Mouse (Mus musculus) intestine, postnatal 0 days (tissue): ENCODE data around the gene Spast. TPM values are rescaled to one million over a fixed set of nuclear protein-coding genes. Genes with fewer than 3 reads are reported as not detected.
"Not testable (repeated sequence)": the region's sequence is repeated elsewhere in the genome, so short reads cannot be mapped to it uniquely, and the experiment has no call there.

Experiments used
- ATAC-seq: fragments of 200-750 bp; cut with Nextera tagmentation; 2 replicates; pipeline ENCODE4 v1.8.0; 2017; ENCODE audit warnings: mild to moderate bottlenecking, moderate TSS enrichment, moderate library complexity
- H3K27ac ChIP-seq: fragments of 300-500 bp; sonication (generic); 2 replicates; pipeline ENCODE4 v1.5.1; 2014; ENCODE audit warnings: mild to moderate bottlenecking, low read depth, low read length, moderate library complexity
- H3K27me3 ChIP-seq: fragments of 300-500 bp; sonication (generic); replicated peaks from 2 replicates; pipeline ENCODE4 v1.6.1; 2014; ENCODE audit warnings: low read length, mixed read lengths; ENCODE audit not compliant: control insufficient read depth, insufficient read depth
- H3K36me3 ChIP-seq: fragments of 300-500 bp; sonication (generic); 2 replicates; pipeline ENCODE4 v1.6.1; 2014; ENCODE audit warnings: mild to moderate bottlenecking, moderate library complexity; ENCODE audit not compliant: control insufficient read depth, insufficient read depth
- H3K4me1 ChIP-seq: fragments of 300-500 bp; sonication (generic); replicated peaks from 2 replicates; pipeline ENCODE4 v1.6.1; 2014; ENCODE audit warnings: antibody characterized with exemption, low read length, mixed read lengths; ENCODE audit not compliant: control insufficient read depth, insufficient read depth
- H3K4me2 ChIP-seq: fragments of 300-500 bp; sonication (generic); replicated peaks from 2 replicates; pipeline ENCODE4 v1.6.1; 2014; ENCODE audit warnings: low read depth, mild to moderate bottlenecking, moderate library complexity
- H3K4me3 ChIP-seq: fragments of 300-500 bp; sonication (generic); 2 replicates; pipeline ENCODE4 v1.5.1; 2014; ENCODE audit warnings: low read depth, low read length
- H3K9ac ChIP-seq: fragments of 300-500 bp; sonication (generic); 2 replicates; pipeline ENCODE4 v1.6.1; 2014; ENCODE audit warnings: mild to moderate bottlenecking, low read depth, low read length
- H3K9me3 ChIP-seq: fragments of 300-500 bp; sonication (generic); 2 replicates; pipeline ENCODE4 v1.6.1; 2016; ENCODE audit warnings: mixed run types; ENCODE audit not compliant: control insufficient read depth
- CTCF ChIP-seq: sonication (generic); IDR thresholded peaks from 2 replicates; pipeline ENCODE4 v1.5.1; 2016; ENCODE audit warnings: low read depth, mild to moderate bottlenecking, control low read depth, antibody characterized with exemption, moderate library complexity
- WGBS: fragments of 180-500 bp; shearing (Covaris S2); extraction: QIAGEN DNeasy Blood & Tissue Kit; methylation state at CpG from one replicate; pipeline ENCODE4 v1.1.7; 2014; 5-methylcytosine and 5-hydroxymethylcytosine counted together
- polyA plus RNA-seq: library from polyadenylated mRNA; unstranded; fragments of >200 nt; fragmentation: Nextera tagmentation; extraction: Ambion mirVana; gene quantifications from 2 replicates; pipeline ENCODE4 v1.2.1, GENCODE M21; 2015

Spast gene
- polyA plus RNA-seq, 1 experiment from 2014 or later, result 10.5 TPM

DNA sequence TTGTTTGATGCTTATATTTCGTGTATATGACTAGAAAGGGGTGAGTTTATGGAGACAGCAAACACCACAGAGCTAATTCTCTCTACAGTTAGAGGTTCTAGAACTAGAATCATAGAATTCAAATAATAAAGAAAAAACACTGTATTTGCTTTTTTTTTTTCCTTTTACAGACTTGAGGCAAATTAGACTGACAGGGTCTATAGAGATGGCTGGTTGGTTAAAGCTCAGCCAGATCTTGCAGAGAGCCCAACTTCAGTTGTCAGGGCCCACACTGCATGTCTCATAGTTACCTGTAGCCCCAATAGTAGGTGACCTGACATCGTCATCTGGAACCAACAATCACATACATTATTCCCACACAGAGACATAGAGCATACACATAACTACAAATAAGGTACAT, 14.9 kb upstream of the Spast start, which contains the start of gene Dpy30:
TSS of gene Dpy30 (minus strand) at position 101 of the 400 bp plus-strand sequence.
- H3K4me1 ChIP-seq, result no peaks in the 10 kb centered on the region
- H3K9me3 ChIP-seq, result no peaks in the 10 kb centered on the region
- 87% methylated on average over 2 of the region's 2 CpGs for WGBS
- H3K4me2 ChIP-seq, result no peak within 1 kb of the TSS
- no peak for ATAC-seq
- TF ChIP-seq CTCF, result no peak
- no peak within 1 kb of the TSS for H3K27ac ChIP-seq
- no peaks in the 10 kb centered on the region for H3K36me3 ChIP-seq
- no peak within 1 kb of the TSS for H3K4me3 ChIP-seq
- H3K9ac ChIP-seq, result no peak within 1 kb of the TSS
- H3K27me3 ChIP-seq, result no peaks in the 10 kb centered on the region

GRCm38 (mm10) chr17:74327195-74327594, 11.6 kb upstream of the Spast start:
- WGBS, result 87% methylated on average over 7 of the region's 7 CpGs

DNA sequence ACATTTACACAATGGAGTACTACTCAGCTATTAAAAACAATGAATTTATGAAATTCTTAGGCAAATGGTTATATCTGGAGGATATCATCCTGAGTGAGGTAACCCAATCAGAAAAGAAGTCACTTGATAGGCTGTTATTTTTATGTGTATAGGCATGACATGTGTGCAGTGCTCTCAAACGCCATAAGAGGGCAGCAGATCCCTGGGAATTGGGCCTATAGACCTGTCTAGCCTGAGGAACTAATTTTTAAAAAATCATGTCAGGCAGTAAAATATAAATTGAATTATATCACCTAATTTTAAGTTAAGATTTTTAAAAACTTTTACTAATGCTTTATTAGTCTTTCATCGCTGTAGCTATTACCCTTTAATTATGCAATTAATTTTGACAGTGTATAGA, 10.6 kb upstream of the Spast start:
- ATAC-seq, result 0 out of 2 replicates have a peak, but pooled peaks have one; percentile 47

More at GRCm38 (mm10) chr17:74327195-74327594, 11.6 kb upstream of the Spast start:
- H3K27me3 ChIP-seq, H3K4me1 ChIP-seq, H3K9ac ChIP-seq, H3K36me3 ChIP-seq, H3K9me3 ChIP-seq, ATAC-seq, H3K4me3 ChIP-seq, H3K4me2 ChIP-seq, H3K27ac ChIP-seq: not testable (repeated sequence)

GRCm38 (mm10) chr17:74331049-74331676, 7.6 kb upstream of the Spast start:
- no peaks in the 10 kb centered on the region for H3K36me3 ChIP-seq
- no peaks in the 10 kb centered on the region for H3K9me3 ChIP-seq
- ATAC-seq, result no peak
- H3K4me3 ChIP-seq, result no peak overlapping the region
- no peak overlapping the region for H3K9ac ChIP-seq
- WGBS, result 73% methylated on average over 9 of the region's 9 CpGs
- no peaks in the 10 kb centered on the region for H3K27me3 ChIP-seq
- TF ChIP-seq CTCF, result no peak
- H3K4me2 ChIP-seq, result no peak overlapping the region
- no peaks in the 10 kb centered on the region for H3K4me1 ChIP-seq
- H3K27ac ChIP-seq, result no peak overlapping the region

More for the DNA sequence above, 10.6 kb upstream of the Spast start:
- H3K27me3 ChIP-seq, H3K9me3 ChIP-seq, H3K27ac ChIP-seq, H3K4me2 ChIP-seq, H3K9ac ChIP-seq, H3K4me1 ChIP-seq, H3K4me3 ChIP-seq, H3K36me3 ChIP-seq: not testable (repeated sequence)
- TF ChIP-seq CTCF, result peak; percentile 73
- 54% methylated on average over 2 of the region's 2 CpGs for WGBS

GRCm38 (mm10) chr17:74338225-74338931, 409 bp upstream of the Spast start:
- ATAC-seq, result peak; percentile 97
- Histone ChIP-seq H3K9ac (peak overlapping the region; percentile 96), H3K27me3 (no peaks in the 10 kb centered on the region)

DNA sequence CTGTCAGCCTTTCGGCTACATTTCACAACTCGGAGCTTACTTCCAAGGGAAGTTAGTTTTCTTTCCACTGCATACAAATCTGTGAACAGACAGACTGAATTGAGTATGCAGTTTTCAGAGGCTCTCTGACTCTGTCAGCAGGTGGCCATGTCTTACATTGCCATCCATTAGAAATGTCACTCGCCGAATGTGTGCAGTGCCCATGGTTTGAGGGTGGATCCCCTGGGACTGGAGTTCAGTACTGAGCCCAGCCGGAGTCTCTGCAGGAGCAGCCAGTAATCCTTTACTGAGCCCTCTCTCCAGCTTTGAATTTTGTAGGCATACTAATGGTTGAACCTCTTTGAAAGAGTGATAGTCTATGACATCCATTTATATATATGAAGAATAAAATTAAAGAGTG, 2.4 kb downstream of the Spast start:
- WGBS, result 75% methylated on average over 5 of the region's 5 CpGs
- Histone ChIP-seq H3K27ac (no peak overlapping the region), H3K4me1 (peaks cover 5% of the 10 kb centered on the region; the same call in 1 of the 2 replicates), H3K4me2 (no peak overlapping the region), H3K9ac (no peak overlapping the region), H3K4me3 (no peak overlapping the region), H3K9me3 (no peaks in the 10 kb centered on the region), H3K27me3 (no peaks in the 10 kb centered on the region), H3K36me3 (no peaks in the 10 kb centered on the region)
- TF ChIP-seq CTCF, result no peak
- no peak for ATAC-seq

More at GRCm38 (mm10) chr17:74338225-74338931, 409 bp upstream of the Spast start:
- WGBS, result under 1% methylated on average over 42 of the region's 50 CpGs
- no peaks in the 10 kb centered on the region for H3K9me3 ChIP-seq
- H3K4me1 ChIP-seq, result peaks cover 5% of the 10 kb centered on the region; the same call in 1 of the 2 replicates
- H3K27ac ChIP-seq, result peak overlapping the region; percentile 98
- no peaks in the 10 kb centered on the region for H3K36me3 ChIP-seq
- peak overlapping the region; percentile 91 for H3K4me2 ChIP-seq
- TF ChIP-seq CTCF, result no peak
- H3K4me3 ChIP-seq, result peak overlapping the region; percentile 93
